Mouse (Mus musculus) embryonic facial prominence, embryonic 12.5 days (tissue): ENCODE data around the gene Mgll. TPM values are rescaled to one million over a fixed set of nuclear protein-coding genes. Genes with fewer than 3 reads are reported as not detected.
A peak's percentile ranks its signal among the peaks of the same experiment; 100 is the strongest.

Source experiments
- ATAC-seq: fragments of 200-750 bp; cut with Nextera tagmentation; 2 replicates; pipeline ENCODE4 v1.8.0; 2017; ENCODE audit not compliant: insufficient number of reproducible peaks, insufficient read depth, low FRiP score, low TSS enrichment
- H3K27ac ChIP-seq: fragments of 300-500 bp; sonication (generic); 2 replicates; pipeline ENCODE4 v1.5.1; 2016; ENCODE audit warnings: mild to moderate bottlenecking
- H3K27me3 ChIP-seq: fragments of 300-500 bp; sonication (generic); 2 replicates; pipeline ENCODE4 v1.6.1; 2016; ENCODE audit warnings: mild to moderate bottlenecking, moderate library complexity
- H3K36me3 ChIP-seq: fragments of 300-500 bp; sonication (generic); 2 replicates; pipeline ENCODE4 v1.6.1; 2016; ENCODE audit warnings: mild to moderate bottlenecking
- H3K4me1 ChIP-seq: fragments of 300-500 bp; sonication (generic); 2 replicates; pipeline ENCODE4 v1.6.1; 2016
- H3K4me2 ChIP-seq: fragments of 300-500 bp; sonication (generic); replicated peaks from 2 replicates; pipeline ENCODE4 v1.6.1; 2016; ENCODE audit warnings: mild to moderate bottlenecking, moderate library complexity
- H3K4me3 ChIP-seq: fragments of 300-500 bp; sonication (generic); 2 replicates; pipeline ENCODE4 v1.5.1; 2016; ENCODE audit warnings: mild to moderate bottlenecking
- H3K9ac ChIP-seq: fragments of 300-500 bp; sonication (generic); 2 replicates; pipeline ENCODE4 v1.6.1; 2016; ENCODE audit warnings: mild to moderate bottlenecking, moderate library complexity
- H3K9me3 ChIP-seq: fragments of 300-500 bp; sonication (generic); 2 replicates; pipeline ENCODE4 v1.6.1; 2016; ENCODE audit warnings: mild to moderate bottlenecking, moderate library complexity
- WGBS: fragments of 180-500 bp; shearing (Covaris S2); methylation state at CpG from one replicate; pipeline ENCODE4 v1.1.7; 2016; 5-methylcytosine and 5-hydroxymethylcytosine counted together
- polyA plus RNA-seq: library from polyadenylated mRNA; unstranded; fragments of >200 nt; fragmentation: Nextera tagmentation; extraction: Ambion mirVana; gene quantifications from 2 replicates; pipeline ENCODE4 v1.2.1, GENCODE M21; 2016

The Mgll gene
- polyA plus RNA-seq, 1 experiment from 2014 or later: 8.0 TPM

DNA sequence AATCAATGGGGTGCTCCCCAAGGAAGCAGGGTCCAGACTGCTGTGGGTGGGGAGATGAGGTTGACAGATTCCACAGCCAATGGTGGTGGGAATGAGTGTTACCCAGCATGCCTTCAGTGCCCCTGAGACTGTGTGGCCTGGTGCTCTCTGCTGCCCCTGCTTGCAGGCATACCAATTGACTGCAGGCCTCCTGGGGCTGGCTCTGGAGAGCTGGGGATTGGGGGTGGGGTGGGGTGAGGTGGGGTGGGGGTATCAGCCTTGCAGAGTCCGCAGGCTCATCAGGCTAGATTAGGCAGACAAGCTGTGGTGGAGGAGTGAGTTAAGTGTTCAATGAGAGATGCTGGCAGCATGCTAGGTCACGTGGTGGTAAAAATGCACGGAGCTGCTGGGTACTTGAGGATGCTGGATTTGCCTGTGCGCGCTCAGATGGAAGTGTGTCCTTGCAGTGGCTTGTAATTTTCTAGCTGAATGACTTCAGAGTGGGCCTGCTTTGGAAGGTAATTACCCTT lies 28.6 kb downstream of the Mgll start:
- no peak overlapping the region for H3K9ac ChIP-seq
- no peaks in the 10 kb centered on the region for H3K27me3 ChIP-seq
- H3K4me3 ChIP-seq: no peak overlapping the region
- H3K36me3 ChIP-seq: no peaks in the 10 kb centered on the region
- no peak overlapping the region for H3K4me2 ChIP-seq
- 51% methylated on average over 5 of the region's 5 CpGs for WGBS
- ATAC-seq: no peak
- H3K27ac ChIP-seq: peak overlapping the region; percentile 19; the same call in 1 of the 2 replicates
- H3K9me3 ChIP-seq: no peaks in the 10 kb centered on the region
- H3K4me1 ChIP-seq: peaks cover 9% of the 10 kb centered on the region; the same call in 1 of the 2 replicates

DNA sequence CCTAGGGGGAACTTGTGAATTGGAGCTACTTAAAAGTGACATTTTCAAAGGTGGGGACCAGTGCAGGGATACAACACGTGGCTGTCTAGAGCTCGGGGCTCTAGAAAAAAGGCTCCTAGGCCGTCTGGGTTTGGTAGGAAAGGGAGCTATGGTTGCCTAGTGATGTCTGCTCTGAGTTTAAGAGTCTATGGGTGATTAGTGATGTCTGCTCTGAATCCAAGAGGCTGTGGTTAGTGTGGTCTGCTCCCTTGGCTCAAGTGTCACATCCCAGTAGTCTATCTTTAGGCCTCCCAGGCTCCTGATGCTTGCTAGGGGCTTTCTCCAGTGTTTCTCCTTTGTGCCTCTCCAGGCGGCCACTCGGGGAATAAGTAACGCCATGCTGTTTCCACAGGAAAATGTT lies 29.4 kb downstream of the Mgll start:
- Histone ChIP-seq H3K4me3 (no peak overlapping the region), H3K4me1 (peaks cover 9% of the 10 kb centered on the region; the same call in 1 of the 2 replicates), H3K27me3 (no peaks in the 10 kb centered on the region), H3K9ac (no peak overlapping the region), H3K4me2 (no peak overlapping the region), H3K9me3 (no peaks in the 10 kb centered on the region), H3K36me3 (no peaks in the 10 kb centered on the region), H3K27ac (peak overlapping the region; percentile 2; the same call in 1 of the 2 replicates)
- WGBS: 57% methylated on average over 6 of the region's 6 CpGs
- no peak for ATAC-seq

DNA sequence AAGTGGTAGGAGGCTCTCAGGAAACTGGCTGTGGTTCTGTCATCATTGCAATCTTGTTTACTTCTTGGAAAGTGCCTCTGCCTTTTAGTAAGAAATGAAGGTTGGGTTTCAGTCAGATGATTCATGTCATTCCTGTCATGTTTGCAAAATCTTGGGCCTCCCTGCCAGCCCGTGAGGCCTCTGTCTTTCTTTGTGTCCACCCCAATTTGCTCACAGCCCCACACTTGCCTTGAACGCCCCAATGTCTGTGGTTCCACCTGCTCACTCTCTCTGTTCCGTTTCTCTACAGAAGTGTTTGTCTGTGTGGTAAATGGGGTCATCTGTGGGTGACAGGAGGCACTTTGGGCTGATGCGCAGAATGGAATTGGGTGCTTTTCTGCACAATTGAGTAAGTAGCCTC lies 32.8 kb downstream of the Mgll start:
- peaks cover 25% of the 10 kb centered on the region; the same call in 1 of the 2 replicates for H3K4me1 ChIP-seq
- no peak overlapping the region for H3K4me2 ChIP-seq
- H3K9me3 ChIP-seq: no peaks in the 10 kb centered on the region
- no peaks in the 10 kb centered on the region for H3K36me3 ChIP-seq
- no peaks in the 10 kb centered on the region for H3K27me3 ChIP-seq
- no peak overlapping the region for H3K27ac ChIP-seq
- ATAC-seq: no peak
- no peak overlapping the region for H3K4me3 ChIP-seq
- no peak overlapping the region for H3K9ac ChIP-seq
- WGBS: 89% methylated on average over 4 of the region's 4 CpGs

DNA sequence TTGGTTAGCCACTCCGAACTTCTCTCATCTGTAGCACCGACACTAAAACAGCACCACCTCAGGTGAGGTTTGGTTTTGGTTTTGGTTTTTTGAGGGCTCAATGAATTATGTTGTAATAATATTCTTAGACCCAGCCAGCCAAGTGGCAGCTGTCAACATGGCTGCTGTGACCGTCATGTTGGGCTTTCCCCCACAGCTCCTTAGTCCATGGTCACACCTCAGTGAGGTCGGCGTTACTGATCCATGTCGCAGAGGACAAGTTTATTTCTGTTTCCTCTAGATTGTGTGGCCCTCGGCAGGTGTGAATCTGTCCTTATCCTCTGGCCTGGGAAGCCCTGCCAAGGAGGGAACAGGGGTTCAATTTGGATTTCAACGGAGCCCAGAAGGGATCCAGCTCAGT lies 33.9 kb downstream of the Mgll start:
- no peak overlapping the region for H3K9ac ChIP-seq
- ATAC-seq: no peak
- H3K27ac ChIP-seq: no peak overlapping the region
- 88% methylated on average over 8 of the region's 8 CpGs for WGBS
- H3K4me1 ChIP-seq: peaks cover 26% of the 10 kb centered on the region
- no peak overlapping the region for H3K4me3 ChIP-seq
- H3K36me3 ChIP-seq: no peaks in the 10 kb centered on the region
- H3K9me3 ChIP-seq: no peaks in the 10 kb centered on the region
- H3K27me3 ChIP-seq: no peaks in the 10 kb centered on the region
- no peak overlapping the region for H3K4me2 ChIP-seq

DNA sequence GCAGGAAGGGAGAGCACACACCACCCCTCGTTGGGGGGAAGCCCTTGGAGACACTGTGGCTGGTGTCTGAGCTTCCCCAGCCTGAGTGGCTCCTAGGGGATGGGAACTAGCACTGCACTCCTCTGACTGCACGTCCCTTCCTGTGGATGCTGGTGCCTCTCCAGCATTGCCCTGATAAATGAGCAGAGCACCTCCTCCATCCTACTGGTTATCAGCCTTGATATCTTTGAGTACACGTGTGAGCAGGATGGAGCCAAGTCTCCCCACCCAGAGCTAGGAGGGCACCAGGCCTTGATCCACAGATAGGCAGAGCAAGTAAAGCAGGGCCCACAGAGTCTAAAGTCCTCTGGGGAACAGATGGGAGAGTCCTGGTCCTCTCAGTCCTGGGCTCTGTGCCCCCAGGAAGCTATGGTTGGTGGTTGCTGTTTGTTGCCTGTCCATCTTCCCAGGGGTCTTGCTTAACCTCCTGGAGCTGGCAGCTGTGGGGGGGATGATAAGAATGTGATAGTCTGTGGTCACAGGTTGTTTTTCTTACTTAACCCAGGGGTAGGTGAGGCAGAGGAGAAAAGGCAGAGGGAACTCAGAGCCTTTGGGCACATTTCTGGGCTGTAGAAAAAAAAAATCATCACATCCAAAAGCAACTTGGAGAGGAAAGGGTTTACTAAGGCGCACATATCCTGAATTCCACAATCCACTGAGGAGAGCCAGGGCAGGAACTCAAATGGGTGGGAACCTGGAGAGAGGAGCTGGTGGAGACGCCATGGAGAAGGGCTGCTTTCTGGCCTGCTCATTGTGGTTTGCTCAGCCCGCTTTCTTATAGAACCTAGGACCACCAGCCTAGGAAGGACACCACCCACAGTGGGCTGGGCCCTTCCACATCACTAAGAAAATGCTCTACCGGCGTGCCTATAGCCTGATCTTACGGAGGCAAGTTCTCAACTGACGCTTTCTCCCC lies 34.6 kb downstream of the Mgll start:
- Histone ChIP-seq H3K9ac (no peak overlapping the region), H3K4me1 (peaks cover 26% of the 10 kb centered on the region), H3K27ac (no peak overlapping the region), H3K27me3 (no peaks in the 10 kb centered on the region), H3K4me3 (no peak overlapping the region), H3K4me2 (no peak overlapping the region), H3K9me3 (no peaks in the 10 kb centered on the region), H3K36me3 (no peaks in the 10 kb centered on the region)
- ATAC-seq: no peak
- WGBS: 74% methylated on average over 10 of the region's 10 CpGs

DNA sequence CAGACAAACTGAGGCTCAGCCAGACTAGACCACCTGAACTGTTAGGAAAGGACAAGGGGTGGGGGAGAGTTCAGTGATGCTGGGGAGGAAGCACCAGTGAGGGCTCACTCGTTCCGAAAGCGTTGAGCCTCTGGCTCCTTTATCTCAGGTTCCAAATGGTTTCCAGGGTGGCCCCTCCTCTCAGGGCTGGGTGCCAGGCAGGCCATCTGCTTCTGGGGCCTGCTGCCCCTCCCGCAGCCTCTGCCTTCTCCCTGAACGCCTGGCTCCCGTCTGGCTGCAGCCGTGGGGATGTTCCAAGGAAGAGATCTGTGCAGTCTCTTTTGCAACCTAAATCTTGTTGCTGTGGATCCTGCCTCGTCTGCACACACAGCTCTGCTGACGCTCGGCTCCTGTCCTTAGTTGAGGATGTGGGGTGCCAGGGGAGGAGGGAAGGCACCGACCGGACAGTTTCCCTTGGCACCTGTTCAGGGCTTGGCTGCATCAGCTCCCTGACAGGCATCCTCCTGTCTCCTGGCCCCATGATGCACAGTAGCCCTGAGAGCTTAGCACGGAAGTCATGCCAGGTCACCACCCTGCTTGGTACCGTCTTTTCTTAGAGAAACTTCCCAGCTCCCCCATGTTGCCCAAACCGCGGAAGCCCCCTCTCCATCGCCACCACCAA lies 35.7 kb downstream of the Mgll start:
- 0 out of 2 replicates have a peak overlapping the region, but pooled peaks have one; percentile 11 for H3K27ac ChIP-seq
- no peak overlapping the region for H3K9ac ChIP-seq
- no peak overlapping the region for H3K4me2 ChIP-seq
- no peaks in the 10 kb centered on the region for H3K36me3 ChIP-seq
- peaks cover 26% of the 10 kb centered on the region for H3K4me1 ChIP-seq
- H3K27me3 ChIP-seq: no peaks in the 10 kb centered on the region
- H3K9me3 ChIP-seq: no peaks in the 10 kb centered on the region
- WGBS: 67% methylated on average over 17 of the region's 17 CpGs
- no peak overlapping the region for H3K4me3 ChIP-seq
- no peak for ATAC-seq

DNA sequence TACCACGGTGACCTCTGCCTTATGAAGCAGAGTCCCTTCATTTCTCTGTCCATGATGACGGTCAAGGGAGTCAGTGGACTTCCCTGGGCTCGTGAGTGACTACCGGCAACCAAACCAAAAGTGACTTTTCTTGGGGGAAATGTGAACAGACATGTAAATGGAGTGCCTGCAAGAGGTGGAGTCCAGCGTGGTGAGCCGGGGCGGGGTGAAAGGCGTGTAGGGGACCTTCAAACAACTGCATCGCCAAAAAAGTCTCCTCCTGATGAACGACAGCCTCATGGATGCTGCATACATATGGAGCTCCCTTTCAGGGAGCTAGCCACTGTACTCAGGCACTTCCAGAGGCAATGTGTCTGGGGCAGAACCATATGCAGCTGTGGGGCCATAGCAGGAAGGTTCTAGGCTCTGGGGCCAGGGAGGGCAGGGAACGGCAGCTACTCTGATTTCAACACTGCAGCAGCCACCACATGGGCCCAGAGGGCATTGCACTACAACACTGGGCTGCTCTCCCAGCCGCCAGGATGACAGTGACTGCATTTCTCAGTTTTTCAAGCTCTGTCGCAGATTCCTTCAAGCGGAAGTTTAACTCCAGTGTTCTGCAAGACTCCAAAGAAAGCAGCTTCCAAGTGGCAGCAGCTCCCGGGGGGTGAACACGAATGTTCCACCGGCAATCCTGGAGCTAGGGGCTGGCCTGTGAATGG lies 36.9 kb downstream of the Mgll start:
- 69% methylated on average over 17 of the region's 17 CpGs for WGBS
- no peak overlapping the region for H3K27ac ChIP-seq
- peaks cover 26% of the 10 kb centered on the region for H3K4me1 ChIP-seq
- no peak for ATAC-seq
- H3K4me2 ChIP-seq: no peak overlapping the region
- no peak overlapping the region for H3K9ac ChIP-seq
- H3K9me3 ChIP-seq: no peaks in the 10 kb centered on the region
- H3K36me3 ChIP-seq: no peaks in the 10 kb centered on the region
- H3K27me3 ChIP-seq: no peaks in the 10 kb centered on the region
- H3K4me3 ChIP-seq: no peak overlapping the region

DNA sequence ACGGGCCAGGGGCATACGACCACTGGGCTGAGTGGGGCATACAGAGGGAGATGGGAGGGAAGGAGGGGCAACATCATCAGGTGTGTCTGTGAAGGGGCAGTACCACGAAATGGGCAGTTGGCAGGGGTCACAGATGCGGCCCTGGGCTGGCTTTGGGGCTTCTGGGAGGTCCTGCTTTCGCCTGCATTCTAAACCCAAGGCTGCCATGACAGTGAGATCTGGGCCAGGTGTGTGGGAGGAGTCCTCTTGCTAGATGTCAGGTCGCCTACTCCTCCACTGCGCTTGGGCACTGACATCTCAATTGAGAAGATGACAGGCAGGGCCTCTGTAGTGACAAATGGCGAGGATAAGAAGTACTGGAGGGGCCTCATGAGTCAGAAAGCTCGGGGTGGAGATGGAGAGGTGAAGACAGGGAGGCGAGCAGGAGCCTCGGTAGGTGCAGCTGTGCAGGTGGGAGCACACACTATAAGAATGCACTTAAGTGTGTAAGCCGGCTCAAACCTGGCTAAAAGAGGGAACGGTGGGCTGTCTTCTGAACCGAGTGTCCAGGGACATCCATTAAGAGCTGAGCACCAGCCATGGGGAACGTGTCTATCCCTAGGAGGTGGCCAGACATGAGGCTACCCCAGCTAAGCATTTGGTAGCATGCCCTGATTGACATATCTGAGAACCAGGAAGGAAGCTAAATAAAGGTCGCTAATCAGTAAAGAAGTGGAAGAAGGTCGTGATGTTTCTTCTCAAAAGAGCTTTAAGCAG lies 37.6 kb downstream of the Mgll start:
- Histone ChIP-seq H3K9ac (no peak overlapping the region), H3K27ac (no peak overlapping the region), H3K4me2 (no peak overlapping the region), H3K4me3 (no peak overlapping the region), H3K27me3 (no peaks in the 10 kb centered on the region), H3K4me1 (peaks cover 26% of the 10 kb centered on the region), H3K9me3 (no peaks in the 10 kb centered on the region), H3K36me3 (no peaks in the 10 kb centered on the region)
- no peak for ATAC-seq
- 75% methylated on average over 17 of the region's 17 CpGs for WGBS

DNA sequence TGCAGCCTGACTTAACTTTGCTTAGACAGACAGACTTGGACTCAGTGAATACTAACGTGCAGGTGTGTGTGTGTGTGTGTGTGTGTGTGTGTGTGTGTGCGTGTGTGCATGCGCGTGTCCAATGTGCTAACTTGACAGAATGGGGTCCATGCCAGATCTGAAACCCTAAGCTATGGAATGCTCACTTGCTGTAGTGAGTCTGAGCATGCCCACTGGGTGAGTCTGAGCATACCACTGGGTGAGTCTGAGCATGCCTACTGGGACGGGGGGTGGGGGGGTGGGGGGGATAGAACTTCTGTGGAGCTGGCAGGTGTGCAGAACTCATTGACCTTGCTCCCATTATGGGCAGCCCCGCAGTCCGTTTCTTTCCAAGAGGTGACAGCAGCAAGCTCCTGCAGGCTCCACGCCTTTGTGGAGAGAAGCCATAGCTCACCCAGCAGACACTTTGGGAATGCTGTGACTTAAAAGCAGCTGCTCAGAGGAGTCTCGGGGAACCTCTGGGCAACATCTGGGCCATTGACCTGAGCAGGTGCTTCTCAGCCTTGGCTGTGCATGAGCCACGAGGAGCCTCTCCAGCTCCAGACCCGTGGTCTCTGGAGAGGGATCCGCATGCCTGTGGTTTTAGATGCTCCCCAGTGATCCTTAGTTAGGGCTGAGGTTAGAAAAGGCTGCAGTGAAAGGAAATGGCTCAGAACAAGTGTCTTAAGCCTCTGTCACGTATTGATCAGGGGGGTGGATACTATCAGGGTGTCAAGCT lies 38.4 kb downstream of the Mgll start:
- no peaks in the 10 kb centered on the region for H3K9me3 ChIP-seq
- no peak overlapping the region for H3K4me2 ChIP-seq
- H3K4me3 ChIP-seq: no peak overlapping the region
- 71% methylated on average over 13 of the region's 13 CpGs for WGBS
- H3K9ac ChIP-seq: no peak overlapping the region
- H3K36me3 ChIP-seq: no peaks in the 10 kb centered on the region
- H3K4me1 ChIP-seq: peaks cover 26% of the 10 kb centered on the region
- 0 out of 2 replicates have a peak, but pooled peaks have one; percentile 30 for ATAC-seq
- no peaks in the 10 kb centered on the region for H3K27me3 ChIP-seq
- H3K27ac ChIP-seq: no peak overlapping the region

DNA sequence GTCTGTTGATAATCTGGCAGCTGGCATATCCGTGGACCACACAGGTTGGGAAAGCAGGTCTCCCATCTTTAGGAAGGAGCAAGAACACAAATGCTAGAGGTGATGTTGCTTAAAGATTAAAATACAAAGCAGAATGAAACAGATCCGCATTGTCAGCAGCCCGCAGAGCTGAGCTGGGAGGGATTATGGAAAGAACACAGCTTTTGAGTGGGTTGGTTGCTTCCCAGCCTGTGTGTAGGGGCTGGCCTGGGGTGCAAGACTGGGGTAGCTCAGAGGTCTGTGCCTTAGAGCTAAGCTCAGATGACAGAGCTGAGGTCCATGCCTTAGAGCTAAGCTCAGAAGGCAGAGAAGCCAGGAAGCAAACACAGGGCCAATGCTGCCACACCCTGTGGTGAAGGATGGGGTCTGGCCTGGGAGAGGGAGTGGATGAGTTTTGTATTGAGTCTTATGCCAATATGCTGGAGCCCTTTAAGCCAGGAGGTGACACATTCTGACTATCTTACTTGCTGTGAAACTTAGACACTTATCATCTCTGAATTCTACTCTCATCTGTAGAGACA lies 39.4 kb downstream of the Mgll start:
- Histone ChIP-seq H3K9ac (no peak overlapping the region), H3K4me2 (no peak overlapping the region), H3K4me1 (peaks cover 26% of the 10 kb centered on the region), H3K27ac (no peak overlapping the region), H3K27me3 (no peaks in the 10 kb centered on the region), H3K4me3 (no peak overlapping the region), H3K9me3 (no peaks in the 10 kb centered on the region), H3K36me3 (no peaks in the 10 kb centered on the region)
- 82% methylated on average over 3 of the region's 3 CpGs for WGBS
- ATAC-seq: no peak
